Mouse (Mus musculus) E14TG2a.4 (cell line): Measurements from ENCODE around the gene Ifit1bl2.

Source experiments
- CTCF ChIP-seq: conservative IDR thresholded peaks from 2 replicates; pipeline ENCODE4 v1.5.1; 2014; ENCODE audit warnings: low read length
- POU5F1 ChIP-seq: IDR thresholded peaks from 2 replicates; pipeline ENCODE4 v1.6.1; 2014; ENCODE audit warnings: low read length, borderline replicate concordance

- TF ChIP-seq CTCF (no peak), POU5F1 (no peak)
These were observed 16.8 kb downstream of the Ifit1bl2 start for GRCm38 (mm10) chr19:34623781-34624180.
